Mouse (Mus musculus) cerebellum, postnatal 4 days (tissue): Measurements from ENCODE around the gene Prex1.
A peak's percentile ranks its signal among the peaks of the same experiment; 100 is the strongest.
"Not testable (repeated sequence)": the region's sequence is repeated elsewhere in the genome, so short reads cannot be mapped to it uniquely, and the experiment has no call there.

Source experiments
- DNase-seq, 2 experiments: peaks; one replicate each; pipeline ENCODE4 v3.0.0; 2022; ENCODE audit warnings: low spot score in 2 of 2, mixed read lengths in 1 of 2

Gene Prex1

GRCm38 (mm10) chr2:166713690-166714426 lies at the start of gene Prex1:
Gene Prex1, minus strand, starts transcription at chr2:166713832.
- DNase-seq = peak; percentile 97 to 99

- no peak for DNase-seq
These were observed 44.3 kb upstream of the Prex1 start for GRCm38 (mm10) chr2:166757969-166758368.

GRCm38 (mm10) chr2:166754760-166755159 lies 41.1 kb upstream of the Prex1 start:
- no peak for DNase-seq

GRCm38 (mm10) chr2:166754194-166754593 lies 40.6 kb upstream of the Prex1 start:
- DNase-seq = no peak

- no peak for DNase-seq
These were observed 37.1 kb upstream of the Prex1 start for GRCm38 (mm10) chr2:166750620-166751191.

- not testable (repeated sequence) for DNase-seq
These were observed 32.8 kb upstream of the Prex1 start for GRCm38 (mm10) chr2:166746261-166746913.

DNA sequence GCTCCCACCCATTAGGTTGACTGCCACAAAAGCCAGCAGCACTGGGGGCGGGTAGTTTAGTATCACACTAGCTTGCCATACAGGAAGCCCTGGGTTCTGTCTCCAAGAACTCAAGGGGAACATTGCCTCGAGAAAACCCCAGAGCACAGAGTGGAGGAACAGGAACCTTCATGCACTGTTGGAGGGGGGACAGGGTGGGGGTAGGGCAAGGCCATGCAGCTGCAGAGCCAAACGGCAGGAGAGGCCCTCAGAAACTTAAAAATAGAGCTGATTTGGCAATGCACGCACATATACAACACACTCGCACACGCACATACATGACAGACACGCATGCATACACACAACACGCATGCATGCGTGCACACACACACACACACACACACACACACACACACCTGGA lies 32.2 kb upstream of the Prex1 start:
- DNase-seq = no peak

- DNase-seq = no peak
These were observed 30.8 kb upstream of the Prex1 start for GRCm38 (mm10) chr2:166744433-166744832.

GRCm38 (mm10) chr2:166743504-166743903 lies 29.9 kb upstream of the Prex1 start:
- DNase-seq = no peak

DNA sequence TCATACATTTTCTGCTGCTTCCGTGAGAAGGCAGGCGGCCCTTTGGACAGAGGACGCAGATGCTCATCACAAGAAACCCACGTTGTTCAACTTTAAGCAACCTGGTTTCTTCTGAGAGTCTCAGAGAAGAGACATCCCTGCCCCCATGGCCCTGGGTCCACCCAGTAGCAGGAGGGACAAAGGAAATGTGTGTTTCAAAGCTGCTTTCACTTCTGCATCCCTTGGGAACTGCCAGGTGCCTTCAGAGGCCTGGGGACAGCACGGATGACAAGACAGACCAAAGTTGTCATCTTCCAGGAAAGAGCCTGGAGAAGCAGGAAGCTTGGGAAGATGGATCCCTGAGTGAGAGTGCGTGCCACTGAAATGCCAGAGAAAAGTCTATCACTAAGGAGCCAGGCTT lies 27.8 kb upstream of the Prex1 start:
- DNase-seq = no peak

- no peak for DNase-seq
These were observed 26.8 kb upstream of the Prex1 start for GRCm38 (mm10) chr2:166740396-166740795.

DNA sequence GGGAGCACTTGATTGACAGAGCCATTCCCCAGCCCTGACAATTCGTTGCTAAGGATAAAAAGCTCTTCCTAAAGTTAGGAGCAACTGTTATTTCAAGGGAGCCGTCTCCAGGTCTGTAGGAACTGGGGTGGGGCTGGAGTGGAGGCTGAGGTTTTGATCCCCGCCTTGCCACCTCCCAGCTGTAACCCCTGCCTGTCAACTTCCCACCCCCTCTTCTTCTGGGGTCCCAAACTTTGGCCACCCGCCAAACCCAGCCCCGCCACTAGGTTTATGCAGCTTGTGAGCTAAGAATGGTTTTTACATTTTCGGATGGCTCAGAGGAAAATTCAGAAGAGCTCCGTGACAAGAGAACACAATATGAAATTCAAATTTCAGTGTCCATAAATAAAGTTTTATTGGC lies 23.7 kb upstream of the Prex1 start:
- no peak for DNase-seq

DNA sequence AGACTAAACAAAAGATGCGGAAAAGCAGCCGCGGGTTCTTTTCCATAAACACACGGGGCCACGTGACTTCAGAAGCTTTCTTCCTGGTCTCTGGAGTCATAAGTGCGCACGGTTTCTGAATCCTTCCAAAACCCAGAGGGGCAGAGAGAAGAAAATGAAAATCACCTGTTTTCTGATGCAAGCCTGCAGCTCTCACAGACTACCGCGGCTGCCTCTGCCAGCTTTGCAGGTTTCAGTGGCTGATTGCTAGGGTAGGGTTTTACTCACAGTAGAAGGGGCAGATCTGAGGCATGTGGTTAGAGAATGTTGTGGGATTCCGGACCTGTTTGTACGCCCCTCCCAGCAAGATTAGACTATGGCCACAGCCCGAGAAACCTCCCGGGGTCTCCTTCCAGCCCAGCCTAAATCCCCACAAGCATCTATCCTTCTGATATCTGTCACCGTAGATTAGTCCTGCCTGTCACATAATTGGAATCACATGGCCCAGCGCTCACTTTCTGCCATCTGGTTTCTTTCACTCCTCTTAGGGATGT lies 21.9 kb upstream of the Prex1 start:
- DNase-seq = no peak

DNA sequence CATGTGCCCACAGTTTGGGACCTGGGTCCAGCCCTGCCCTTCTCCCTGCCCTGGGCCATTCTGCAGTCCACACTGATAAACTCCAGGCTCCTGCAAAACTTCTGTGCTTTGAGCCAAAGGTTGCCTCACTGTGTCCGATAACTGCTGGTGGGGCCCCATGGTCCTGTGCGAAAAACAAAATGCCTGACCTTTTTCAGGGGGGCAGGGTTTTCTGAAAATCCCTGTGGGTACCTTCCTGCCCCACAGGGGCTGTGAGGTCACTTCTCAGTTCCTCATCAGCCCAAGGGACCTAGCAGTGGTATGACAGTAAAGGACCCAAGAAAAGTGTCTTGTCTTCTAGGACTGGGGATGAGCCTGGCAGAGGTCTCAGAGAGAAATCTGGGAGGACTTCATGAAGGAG lies 19.2 kb upstream of the Prex1 start:
- no peak for DNase-seq

DNA sequence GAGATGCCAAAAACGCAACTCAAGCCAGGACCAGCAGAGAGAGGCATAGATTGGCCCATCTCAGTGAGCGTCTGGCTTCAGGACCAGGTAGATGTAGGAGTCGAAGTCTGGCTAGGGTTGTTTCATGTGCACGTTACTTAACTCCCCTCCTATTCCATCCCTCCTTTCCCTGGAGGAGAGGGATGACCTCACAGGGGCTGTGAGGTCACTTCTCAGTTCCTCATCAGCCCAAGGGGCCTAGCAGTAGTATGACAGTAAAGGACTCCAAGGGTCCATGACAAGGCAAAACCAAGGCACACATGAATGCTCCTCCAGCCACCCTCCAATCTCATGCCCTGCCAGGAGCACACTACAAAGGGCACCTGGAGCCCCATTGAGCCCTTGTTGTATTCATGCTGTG lies 18.5 kb upstream of the Prex1 start:
- no peak for DNase-seq

DNA sequence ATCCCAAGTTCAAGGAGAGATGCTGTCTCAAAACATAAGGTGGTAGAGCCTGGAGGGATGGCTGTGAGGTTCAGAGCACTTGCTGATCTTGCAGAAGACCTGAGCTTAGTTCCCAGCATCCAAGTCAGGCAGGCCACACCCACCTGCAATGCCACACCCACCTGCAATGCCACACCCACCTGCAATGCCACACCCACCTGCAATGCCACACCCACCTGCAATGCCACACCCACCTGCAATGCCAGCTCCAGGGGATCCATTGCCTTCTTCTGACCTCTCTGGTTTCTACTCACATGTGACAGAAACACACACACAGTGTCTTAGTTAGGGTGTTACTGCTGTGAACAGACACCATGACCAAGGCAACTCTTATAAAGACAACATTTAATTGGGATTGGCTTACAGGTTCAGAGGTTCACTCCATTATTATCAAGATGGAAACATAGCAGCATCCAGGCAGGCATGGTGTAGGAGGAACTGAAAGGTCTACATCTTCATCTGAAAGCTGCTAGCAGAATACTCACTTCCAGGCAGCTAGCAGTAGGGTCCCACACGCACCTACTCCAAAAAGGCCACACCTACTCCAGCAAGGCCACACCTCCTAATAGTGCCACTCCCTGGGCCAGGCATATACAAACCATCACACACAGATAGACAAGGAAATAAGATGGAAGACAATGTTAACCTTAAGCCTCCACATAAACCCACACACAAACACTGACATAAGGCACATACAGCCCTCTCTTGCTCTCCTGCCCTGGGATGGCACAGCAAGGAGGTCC lies 17.7 kb upstream of the Prex1 start:
- not testable (repeated sequence) for DNase-seq

- no peak for DNase-seq
These were observed 16.9 kb upstream of the Prex1 start for GRCm38 (mm10) chr2:166730567-166730915.

- no peak for DNase-seq
These were observed 16.3 kb upstream of the Prex1 start for GRCm38 (mm10) chr2:166729656-166730566.

GRCm38 (mm10) chr2:166729045-166729444 lies 15.4 kb upstream of the Prex1 start:
- DNase-seq = no peak

GRCm38 (mm10) chr2:166728261-166728680 lies 14.6 kb upstream of the Prex1 start:
- no peak for DNase-seq

- no peak for DNase-seq
These were observed 14.2 kb upstream of the Prex1 start for GRCm38 (mm10) chr2:166727790-166728189.
